Mouse (Mus musculus): Measurements from ENCODE around the gene Psmd9.

GRCm38 (mm10) chr5:123192606-123193150 lies 23.5 kb downstream of the Psmd9 start:
- TF ChIP-seq CTCF (IDR thresholded peaks at IDR 0.05; ENCODE audit: low read depth, low read length) (no peak), POLR2A (IDR thresholded peaks at IDR 0.05; ENCODE audit: borderline replicate concordance, low read depth, low read length) (no peak)
